Mouse (Mus musculus) cerebellum, adult (tissue): Measurements from ENCODE around the gene Fam131c.

Experiments used
- ATAC-seq: cut with Nextera tagmentation; 2 replicates; pipeline ENCODE4 v1.9.2; 2017; ENCODE audit warnings: mild to moderate bottlenecking, moderate library complexity, mixed read lengths; ENCODE audit not compliant: insufficient number of reproducible peaks, low FRiP score, low TSS enrichment

Gene Fam131c

DNA sequence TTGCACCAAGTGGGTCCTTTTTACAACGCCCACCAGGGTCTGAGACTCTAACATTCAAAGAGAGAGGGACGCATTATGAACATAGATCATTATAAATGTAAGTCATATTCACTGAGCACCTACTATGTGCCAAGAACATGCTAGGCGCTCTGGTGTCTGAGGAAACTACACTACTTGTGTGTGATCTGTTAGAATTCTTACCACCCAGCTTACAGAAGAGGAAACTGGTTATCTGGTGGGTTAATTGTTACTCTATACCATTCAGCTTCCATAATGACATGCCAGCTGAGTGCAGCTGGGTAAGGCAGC lies 37.2 kb downstream of the Fam131c start:
- ATAC-seq = no peak

- ATAC-seq = no peak
These were observed 38.7 kb downstream of the Fam131c start for GRCm38 (mm10) chr4:141406516-141407299.

DNA sequence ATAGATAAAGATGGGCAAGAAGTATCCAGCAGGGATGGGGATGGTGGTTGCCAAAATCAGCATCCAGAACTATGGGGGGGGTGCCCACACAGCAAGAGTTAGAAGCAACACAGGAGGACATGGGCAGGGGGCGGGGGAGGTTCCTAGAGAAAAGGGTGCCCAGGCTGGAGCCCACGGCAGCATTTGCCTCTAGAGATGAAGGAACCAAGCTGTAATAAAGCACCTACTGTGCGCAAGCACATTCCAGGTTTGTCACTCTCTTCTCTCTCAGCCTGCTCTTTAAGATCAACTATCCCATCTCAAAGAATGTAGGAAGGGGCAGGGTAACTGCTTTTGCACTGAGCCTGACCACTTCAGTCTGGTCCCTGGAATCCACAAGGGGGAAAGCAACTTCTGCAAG lies 40.6 kb downstream of the Fam131c start:
- no peak for ATAC-seq

GRCm38 (mm10) chr4:141411430-141411992 lies 43.5 kb downstream of the Fam131c start:
- no peak for ATAC-seq

- ATAC-seq = no peak
These were observed 47.9 kb downstream of the Fam131c start, which contains the start of gene Clcnkb for GRCm38 (mm10) chr4:141415924-141416323. TSS of gene Clcnkb (minus strand) at chr4:141416014.

DNA sequence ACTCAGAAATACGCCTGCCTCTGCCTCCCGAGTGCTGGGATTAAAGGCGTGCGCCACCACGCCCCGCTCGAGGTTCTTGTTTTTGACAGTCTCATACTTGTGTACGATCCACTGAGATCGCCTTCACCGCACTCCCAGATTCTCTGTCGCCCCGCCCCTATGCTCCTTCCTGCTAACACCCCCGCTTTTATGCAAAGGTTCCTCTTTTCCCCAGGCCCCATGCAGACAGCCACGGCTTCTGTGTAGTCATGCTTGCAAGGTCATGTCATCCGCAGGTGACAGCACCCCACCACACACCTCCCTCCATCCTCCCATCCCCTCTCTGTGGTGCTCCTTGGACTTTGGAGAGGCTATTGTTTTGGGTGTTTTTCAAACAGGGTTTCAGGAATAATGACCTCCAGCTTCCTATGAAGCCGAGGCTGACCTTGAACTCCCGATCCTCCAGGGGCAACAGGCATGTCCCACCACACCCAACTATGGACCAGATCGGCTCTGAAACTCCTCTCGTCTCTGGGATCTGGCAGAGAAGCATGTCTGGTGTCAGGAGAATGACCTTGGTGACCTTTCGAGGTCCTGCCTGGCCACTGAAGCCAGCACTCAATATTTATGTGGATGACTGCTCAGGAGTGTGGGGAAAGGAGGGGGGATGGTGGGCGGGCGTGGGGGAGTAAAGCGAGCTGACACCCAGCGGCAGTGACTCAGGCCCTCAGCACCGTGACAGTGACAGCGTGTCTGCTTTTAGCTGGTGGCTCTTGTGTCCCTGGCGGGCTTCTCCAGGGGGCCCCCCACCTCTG lies 51.6 kb downstream of the Fam131c start:
- no peak for ATAC-seq

GRCm38 (mm10) chr4:141420192-141420829 lies 52.3 kb downstream of the Fam131c start, which contains the start of gene Hspb7:
TSS of gene Hspb7 (plus strand) at chr4:141420779.
- no peak for ATAC-seq

- ATAC-seq = no peak
These were observed 52.9 kb downstream of the Fam131c start for GRCm38 (mm10) chr4:141420886-141421285.

DNA sequence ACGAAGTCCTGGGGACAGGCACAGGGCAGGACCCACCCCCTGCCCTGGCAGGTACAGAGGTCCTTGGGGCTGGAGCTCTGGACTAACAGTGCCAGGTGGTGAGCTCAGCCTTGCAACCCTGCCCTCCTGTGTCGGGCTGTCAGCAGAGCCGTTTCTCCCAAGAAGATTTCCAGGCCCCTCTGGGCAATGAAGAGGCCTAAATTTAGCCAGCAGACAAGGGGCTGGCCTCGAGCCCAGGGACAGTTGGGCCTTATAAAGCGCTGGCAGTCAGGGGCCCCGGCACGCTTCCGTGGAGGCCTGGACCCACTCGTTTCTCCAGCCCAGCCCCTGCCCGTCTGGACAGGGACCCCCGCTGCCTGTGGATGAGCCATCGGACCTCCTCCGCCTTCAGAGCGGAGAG lies 53.4 kb downstream of the Fam131c start:
- ATAC-seq = no peak

- no peak for ATAC-seq
These were observed 54.8 kb downstream of the Fam131c start for GRCm38 (mm10) chr4:141422841-141423240.

- ATAC-seq = no peak
These were observed 55.3 kb downstream of the Fam131c start for GRCm38 (mm10) chr4:141423288-141423687.

DNA sequence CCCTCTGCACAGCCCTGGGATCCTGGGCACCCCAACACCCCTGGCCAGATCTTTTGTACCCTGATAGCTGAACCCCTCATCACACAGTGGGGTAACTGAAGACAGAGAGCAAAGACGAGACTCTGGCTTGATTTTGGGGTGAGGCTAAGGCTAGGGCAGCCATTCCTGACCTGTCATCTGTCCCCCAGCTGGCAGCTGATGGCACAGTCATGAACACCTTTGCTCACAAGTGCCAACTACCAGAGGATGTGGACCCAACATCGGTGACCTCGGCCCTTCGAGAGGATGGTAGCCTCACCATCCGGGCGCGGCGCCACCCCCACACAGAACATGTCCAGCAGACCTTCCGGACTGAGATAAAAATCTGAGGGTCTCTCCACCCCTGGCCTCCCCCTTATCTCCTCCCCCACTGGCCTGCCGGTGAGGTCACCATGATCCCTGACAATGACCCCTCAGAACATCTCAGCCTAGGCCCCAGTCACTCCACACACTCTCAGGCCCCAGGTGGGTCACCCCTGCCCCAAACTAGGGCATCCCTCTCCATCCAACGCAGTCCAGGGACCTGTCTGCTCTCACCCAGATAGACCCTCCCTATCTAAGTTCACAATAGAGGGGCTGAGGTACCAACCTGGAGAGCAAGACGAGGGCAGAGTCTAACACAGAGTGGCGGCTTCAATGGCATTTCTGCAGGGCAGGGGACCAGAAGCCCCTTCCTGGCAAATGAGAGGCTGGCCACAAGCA lies 55.8 kb downstream of the Fam131c start:
- ATAC-seq = no peak

DNA sequence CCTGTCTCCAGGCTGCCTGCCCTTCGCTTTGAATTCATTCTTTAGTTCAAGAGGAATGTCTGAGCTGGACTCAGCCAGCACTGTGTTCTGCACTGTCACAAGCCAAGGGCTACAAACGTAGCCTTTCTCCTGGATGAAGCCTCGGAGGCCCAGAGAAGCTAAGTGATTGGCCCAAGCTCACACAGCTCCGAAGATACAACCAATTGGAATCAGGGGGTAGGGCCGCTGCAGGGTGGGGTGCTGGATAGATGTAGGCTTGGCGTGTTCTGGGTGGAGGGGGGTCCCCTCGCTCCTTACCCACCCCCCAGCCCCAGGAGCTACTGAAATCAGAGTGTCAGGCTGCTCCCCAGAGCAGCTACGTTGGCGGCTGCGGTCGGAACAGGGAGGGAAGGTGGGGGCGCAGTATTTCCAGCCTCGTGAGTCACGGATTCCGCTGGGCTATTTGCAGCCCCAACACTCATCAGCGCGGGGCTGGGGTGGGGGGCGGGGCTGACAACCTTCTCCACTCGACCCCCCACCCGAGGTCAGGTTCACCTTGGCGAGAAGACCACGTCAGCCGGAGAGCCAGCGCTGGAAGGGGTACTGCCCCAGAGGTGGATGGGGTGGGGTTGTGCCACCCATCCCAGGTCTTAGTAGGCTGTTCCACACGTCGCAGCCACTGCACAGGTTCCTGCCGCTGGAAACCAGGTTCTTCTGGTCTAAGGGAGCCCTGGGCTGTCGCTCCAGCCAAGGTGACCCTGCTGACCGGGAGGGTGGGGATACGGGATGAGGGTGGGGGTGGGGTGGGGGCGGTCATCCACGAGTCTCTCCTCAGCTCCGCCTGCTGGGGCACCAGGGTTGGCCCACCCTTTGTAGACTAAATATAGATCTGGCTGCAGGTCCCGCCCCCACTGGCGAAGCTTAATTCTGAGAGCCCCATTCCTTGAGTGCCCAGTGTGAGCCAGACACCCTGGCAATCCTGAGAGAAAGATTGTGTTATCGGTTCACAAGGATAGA lies 57.8 kb downstream of the Fam131c start:
- ATAC-seq = peak; percentile 93

- no peak for ATAC-seq
These were observed 59.1 kb downstream of the Fam131c start for GRCm38 (mm10) chr4:141426796-141427745.

- no peak for ATAC-seq
These were observed 59.9 kb downstream of the Fam131c start for GRCm38 (mm10) chr4:141427921-141428320.

DNA sequence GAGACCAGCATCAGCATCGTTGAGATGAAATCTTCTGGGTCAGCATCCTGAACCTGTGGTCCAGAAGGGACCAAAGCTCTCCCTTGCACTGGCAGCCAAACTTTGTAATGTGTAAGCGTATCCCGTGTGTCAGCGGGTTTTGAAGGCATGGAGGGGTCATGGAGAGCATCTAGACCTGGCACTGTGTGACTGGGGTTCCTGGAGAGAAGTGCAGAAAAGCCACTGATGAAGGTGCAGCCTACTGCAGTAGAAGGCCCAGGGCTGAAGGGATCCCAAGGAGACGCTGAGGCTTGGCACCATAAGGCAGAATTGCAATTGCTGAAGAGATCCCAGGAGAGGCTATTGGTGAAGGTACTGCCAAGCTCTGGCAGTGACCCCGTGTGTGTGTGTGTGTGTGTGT lies 61.4 kb downstream of the Fam131c start:
- ATAC-seq = no peak

GRCm38 (mm10) chr4:141429847-141430246 lies 61.8 kb downstream of the Fam131c start:
- ATAC-seq = no peak

DNA sequence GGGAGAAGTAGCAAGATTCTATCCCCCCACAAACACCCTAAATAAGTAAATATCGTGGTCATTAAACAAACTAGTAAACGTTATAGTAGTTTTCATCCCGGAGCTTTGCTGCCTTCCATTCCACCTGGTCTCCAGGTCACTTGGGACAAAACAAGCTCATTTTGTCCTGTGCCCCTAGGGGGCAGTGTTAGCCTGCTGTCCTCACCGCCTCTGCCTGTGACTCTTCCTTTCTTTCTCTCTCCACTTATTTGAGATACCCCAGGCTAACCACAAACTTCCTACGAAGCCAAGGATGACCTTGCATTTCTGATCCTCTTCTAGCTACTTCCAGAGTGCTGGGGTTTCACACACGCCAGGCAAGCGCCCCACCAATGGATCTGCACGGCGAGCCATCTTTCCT lies 63.0 kb downstream of the Fam131c start:
- ATAC-seq = no peak
